Mouse (Mus musculus) lung, adult 2 months (tissue): Measurements from ENCODE around the gene Abhd16b.

Source experiments
- CTCF ChIP-seq: fragments of 200-500 bp; IDR thresholded peaks from 2 replicates; pipeline ENCODE4 v1.5.1; 2011; ENCODE audit warnings: mild to moderate bottlenecking, low read length, control low read depth; ENCODE audit not compliant: insufficient read depth
- POLR2A ChIP-seq: fragments of 200-500 bp; IDR thresholded peaks from 2 replicates; pipeline ENCODE4 v1.6.1; 2011; ENCODE audit warnings: low read depth, mild to moderate bottlenecking, control low read depth, low read length, borderline replicate concordance; ENCODE audit errors: extremely low read depth

- no peak for TF ChIP-seq CTCF
- no peak for TF ChIP-seq POLR2A
Observed at GRCm38 (mm10) chr2:181472256-181472827, 20.7 kb upstream of the Abhd16b start.
